Mouse (Mus musculus) cerebellum, adult 11 months (tissue): Measurements from ENCODE around the gene Fabp3.

Source experiments
- DNase-seq: peaks from one replicate; pipeline ENCODE4 v3.0.0; 2022

Gene Fabp3

GRCm38 (mm10) chr4:130308231-130309081, at the start of gene Fabp3, which contains the start of gene Gm10570:
Gene Fabp3, plus strand, starts transcription at chr4:130308595.
Gene Gm10570, minus strand, starts transcription at chr4:130308674.
- DNase-seq = peak; percentile 75

GRCm38 (mm10) chr4:130260406-130260805, 48.0 kb upstream of the Fabp3 start:
- no peak for DNase-seq

- DNase-seq = no peak
Observed at GRCm38 (mm10) chr4:130264131-130264530, 44.3 kb upstream of the Fabp3 start.

DNA sequence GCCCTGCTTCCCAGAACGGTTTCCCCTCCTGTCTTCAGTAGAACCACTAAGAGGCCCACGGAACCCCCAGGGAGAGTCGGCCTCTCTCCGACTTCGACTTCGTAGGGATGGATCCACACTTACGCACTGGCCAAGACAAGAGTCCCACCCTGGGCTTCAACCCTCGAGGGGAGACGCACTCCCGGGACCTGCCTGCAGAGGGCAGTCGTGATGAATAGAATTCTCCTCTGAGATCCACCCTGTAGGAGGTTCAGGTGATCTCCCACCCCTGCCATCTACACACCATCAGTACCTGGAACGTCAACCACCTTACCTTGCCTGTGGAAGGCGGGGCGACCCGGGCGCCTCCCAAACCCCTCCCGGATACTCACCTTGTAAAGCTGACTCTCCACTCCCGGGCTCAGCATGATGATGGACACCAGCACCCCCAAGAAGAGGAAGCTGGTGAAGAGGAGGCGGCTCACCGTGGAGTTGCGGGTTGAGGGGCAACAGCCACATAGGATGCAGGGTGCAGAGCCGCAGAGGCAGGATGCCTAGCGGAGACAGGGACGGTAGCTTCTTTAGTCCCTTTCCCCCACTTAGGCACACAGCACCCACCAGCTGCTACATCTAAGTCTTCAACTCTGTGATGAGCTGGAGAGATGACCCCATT, 43.6 kb upstream of the Fabp3 start:
- peak; percentile 77 for DNase-seq

DNA sequence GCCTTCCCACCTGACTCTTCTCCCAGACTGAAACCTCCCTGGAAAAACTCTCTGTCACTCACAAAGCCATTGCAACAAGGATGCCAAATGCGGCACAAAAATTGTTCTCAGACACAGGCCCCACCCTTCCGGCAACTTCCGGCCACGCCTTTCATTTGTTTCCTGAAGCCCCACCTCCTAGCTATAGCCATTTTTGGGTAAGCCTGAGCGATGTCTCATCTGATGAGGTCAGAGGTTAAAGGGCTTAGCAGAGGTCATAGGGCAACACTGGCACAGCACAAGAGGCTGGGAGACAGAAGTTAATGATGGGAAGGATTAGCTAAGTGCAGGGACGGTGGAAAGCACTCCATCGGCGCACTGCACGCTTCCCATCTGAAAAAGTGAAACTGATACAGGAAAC, 41.8 kb upstream of the Fabp3 start:
- DNase-seq = no peak

DNA sequence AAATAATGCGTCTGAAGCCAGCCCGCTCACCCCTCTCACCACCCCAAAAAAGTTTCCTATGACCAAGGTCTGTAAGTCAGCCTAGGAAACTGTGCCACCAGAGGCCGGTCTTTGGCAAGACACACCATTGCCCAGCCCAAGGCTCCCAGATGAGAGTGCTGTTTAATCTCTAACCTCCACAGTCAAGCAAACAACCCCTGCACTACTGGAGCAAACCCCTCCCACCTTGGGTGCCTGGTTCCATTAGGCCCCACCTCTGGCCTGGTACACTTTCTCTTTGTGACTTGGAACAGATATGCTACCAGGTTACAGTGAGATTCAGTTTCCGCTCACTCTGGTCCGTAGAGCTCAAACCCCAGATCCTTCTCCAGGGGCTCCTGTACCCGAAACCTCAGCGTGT, 41.3 kb upstream of the Fabp3 start:
- DNase-seq = no peak

- DNase-seq = no peak
Observed at GRCm38 (mm10) chr4:130268736-130269135, 39.7 kb upstream of the Fabp3 start.

DNA sequence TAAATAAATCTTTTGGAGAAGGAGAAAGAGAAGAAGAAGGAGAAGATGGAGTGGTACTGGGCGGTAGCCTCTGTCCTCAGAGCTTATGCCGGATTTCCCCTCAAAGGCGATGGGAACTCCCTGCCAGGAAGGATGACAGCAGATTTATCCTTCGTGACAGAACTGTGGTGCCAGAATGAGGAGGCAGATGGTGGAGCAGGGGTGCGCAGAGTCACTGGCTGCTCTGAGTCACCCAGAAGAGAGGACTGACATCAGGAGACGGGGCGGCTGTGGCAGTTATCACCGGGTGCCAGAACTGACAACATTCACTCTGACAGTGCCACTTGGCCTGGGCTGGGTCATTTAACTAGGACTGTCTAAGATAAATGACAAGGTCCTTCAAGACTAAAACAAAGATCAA, 38.3 kb upstream of the Fabp3 start:
- DNase-seq = peak; percentile 69

DNA sequence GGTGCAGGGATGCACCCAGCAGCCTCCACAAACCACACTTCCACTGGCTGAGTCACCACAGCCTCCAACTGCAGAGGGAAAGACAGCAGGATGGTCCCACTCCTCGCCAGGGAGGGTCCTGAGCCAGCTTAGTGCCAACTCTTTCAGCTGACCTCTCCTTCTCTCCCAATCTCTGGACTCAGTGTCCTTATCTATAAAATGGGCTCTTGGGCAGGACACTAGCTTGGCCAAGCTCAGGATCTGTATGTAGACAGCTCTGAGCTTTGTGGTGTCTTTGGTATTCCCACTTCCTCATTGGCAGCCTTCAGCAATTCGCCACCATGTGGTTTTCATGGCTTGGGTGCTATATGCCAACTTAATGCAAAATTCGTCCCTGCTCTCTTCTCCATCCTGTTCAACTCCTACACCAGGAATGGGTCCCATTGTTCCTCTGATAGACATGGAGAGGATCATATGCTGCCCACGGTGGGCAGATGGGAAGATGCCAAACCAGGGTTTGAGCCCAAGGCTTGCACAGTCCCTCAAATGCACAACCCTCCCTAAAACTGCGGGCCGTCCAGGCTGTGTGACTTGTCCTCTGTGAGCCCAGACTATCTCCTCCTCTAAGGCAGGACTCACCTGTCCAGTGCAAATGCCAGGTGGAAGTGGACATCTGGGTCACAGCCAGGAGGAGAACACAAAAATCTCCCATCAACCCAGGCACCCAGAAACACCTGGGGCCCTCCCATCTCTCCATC, 37.6 kb upstream of the Fabp3 start:
- no peak for DNase-seq

- peak; percentile 55 for DNase-seq
Observed at GRCm38 (mm10) chr4:130273698-130274345, 34.6 kb upstream of the Fabp3 start.

DNA sequence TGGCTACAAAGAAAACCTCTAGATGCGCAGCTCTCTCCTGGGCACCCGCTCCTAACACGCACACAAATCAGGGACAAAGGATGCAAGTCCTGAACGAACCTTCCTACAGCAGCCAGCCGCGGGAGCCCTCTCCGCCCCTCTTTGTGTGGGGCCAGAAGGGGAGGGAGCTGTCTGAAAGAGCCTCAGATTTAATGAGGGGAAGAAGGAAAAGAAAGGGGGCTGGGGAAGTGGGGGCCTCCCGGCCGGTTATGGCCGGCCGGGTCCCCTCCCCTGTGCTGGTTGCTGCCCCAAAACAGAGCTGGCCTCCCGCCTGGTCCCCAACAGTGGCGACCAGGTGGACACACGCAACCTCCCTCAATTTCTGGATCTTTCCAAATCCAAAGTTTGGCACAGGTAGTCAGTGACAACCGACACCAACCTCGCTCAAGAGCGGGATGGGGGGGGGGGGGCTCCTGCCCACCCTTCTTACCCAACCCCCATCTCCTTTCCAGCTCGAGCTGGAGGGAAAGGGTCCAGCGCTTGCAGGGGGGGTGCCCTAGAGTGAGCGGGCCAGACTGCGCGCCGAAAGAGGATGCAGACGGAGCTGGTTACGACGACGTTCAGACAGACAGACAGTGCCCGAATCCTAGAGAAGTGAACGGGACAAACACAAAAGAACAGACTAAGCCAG, 33.9 kb upstream of the Fabp3 start:
- peak; percentile 65 for DNase-seq

DNA sequence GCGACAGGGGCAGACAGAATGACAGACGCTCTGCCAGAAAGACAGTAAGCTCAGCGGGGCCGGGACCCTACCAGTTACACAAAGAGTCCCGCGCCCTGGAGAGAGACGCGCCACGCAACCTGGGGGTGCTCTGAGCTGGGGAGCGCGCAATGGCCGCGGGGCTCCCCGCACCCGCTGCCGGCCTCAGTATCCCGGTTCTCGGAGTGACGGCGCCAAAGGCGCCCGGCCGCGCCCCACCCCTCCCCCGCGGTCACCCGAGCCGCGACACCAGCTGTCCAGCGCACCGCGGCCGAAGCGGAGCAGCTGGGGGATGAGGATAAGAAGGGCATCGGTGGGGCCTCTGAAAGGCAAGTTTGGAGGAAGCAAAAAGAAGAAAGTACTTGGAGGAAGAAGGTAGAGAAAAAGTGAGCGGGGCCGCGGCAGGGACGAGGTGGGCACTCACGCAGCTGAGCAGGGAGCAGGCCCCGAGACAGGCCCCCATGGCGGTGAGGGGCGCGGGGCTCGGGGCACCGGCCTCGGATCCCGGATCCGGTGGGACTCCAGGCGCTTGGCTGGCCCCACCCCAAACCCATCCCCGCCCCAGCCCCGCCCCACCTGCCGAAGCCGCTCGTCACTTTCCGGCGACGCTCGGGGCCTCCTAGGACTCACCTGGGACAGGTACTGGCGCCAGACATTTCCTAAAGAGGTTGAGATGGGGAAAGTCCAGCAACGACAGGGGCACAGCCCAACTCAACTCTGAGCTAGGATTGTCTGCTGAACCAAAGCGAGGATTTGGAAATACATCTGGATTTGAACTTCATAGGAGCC, 33.2 kb upstream of the Fabp3 start:
- peak; percentile 67 for DNase-seq

GRCm38 (mm10) chr4:130275823-130276105, 32.6 kb upstream of the Fabp3 start:
- no peak for DNase-seq

GRCm38 (mm10) chr4:130276573-130277176, 31.7 kb upstream of the Fabp3 start:
- DNase-seq = no peak

DNA sequence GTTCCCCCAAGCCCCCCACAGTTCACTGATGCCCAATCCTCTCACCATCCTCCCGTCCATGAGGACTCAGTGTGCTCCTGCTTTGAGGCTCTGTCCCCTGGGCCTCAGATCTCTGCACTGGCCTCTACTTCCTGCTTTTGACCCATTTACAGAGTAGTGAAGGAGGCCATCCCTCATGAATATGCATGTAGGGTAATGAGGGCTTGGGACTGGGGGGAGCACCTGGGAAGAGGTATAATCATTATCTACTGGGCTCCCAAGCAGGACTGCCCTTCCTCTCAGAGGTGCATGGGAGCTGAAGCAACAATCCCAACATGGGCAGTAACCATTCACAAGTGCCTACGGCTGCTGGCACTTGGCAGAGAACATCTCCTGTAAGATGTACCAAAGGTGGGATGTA, 29.3 kb upstream of the Fabp3 start, which contains the start of gene Serinc2:
Gene Serinc2 (minus strand): TSS at position 101 of the 400 bp plus-strand sequence.
- DNase-seq = no peak

DNA sequence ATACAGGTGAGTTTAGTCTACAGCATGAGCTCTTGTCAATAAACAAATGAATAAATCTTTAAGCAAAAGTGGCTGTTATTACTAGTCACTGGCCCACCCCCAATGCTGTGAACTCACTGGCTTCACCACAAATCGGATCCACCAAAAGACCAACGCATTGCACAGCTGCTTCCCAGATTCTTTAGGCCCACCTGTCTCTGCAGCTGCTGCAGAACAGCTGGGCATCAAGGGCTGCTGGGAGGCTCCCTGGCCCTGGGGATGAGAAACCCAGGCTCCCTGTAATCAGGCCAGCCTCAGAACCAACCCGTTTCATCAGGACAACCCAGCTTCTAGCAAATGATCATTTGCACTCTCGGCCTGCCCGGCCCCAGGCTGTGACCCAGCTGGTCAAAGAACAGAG, 25.5 kb upstream of the Fabp3 start:
- DNase-seq = no peak

- DNase-seq = no peak
Observed at GRCm38 (mm10) chr4:130283826-130284225, 24.6 kb upstream of the Fabp3 start.

GRCm38 (mm10) chr4:130286531-130286930, 21.9 kb upstream of the Fabp3 start:
- DNase-seq = no peak

DNA sequence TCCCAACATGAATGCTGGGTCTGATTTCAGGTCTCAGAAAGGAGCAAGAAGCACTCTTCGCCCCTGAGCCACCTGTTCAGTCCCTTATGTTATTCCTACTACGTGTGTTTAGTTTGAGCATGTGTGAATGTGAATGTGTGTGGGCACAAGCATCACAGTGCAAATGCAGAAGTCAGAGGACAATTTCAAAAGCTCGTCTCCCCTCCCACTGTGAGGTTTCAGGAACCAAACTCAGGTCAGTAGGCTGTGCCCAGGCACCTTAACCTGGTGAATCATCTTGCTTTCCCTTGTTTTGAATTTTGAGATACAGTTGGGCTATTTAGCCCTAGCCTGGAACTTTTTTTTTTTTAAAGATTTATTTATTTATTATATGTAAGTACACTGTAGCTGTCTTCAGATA, 18.6 kb upstream of the Fabp3 start:
- no peak for DNase-seq

GRCm38 (mm10) chr4:130292271-130292670, 16.1 kb upstream of the Fabp3 start:
- DNase-seq = peak; percentile 83

- no peak for DNase-seq
Observed at GRCm38 (mm10) chr4:130294513-130294912, 13.9 kb upstream of the Fabp3 start.
